Mouse (Mus musculus) neural tube, embryonic 12.5 days (tissue): ENCODE measurements around the gene Ttc19. TPM values are rescaled to one million over a fixed set of nuclear protein-coding genes. Genes with fewer than 3 reads are reported as not detected.
A peak's percentile ranks its signal among the peaks of the same experiment; 100 is the strongest.

Experiments used
- ATAC-seq: fragments of 200-750 bp; cut with Nextera tagmentation; 2 replicates; pipeline ENCODE4 v1.8.0; 2017; ENCODE audit warnings: low read depth, mild to moderate bottlenecking, moderate TSS enrichment, moderate library complexity; ENCODE audit not compliant: low FRiP score
- H3K27ac ChIP-seq: fragments of 300-500 bp; sonication (generic); 2 replicates; pipeline ENCODE4 v1.5.1; 2016
- H3K27me3 ChIP-seq: fragments of 300-500 bp; sonication (generic); replicated peaks from 2 replicates; pipeline ENCODE4 v1.6.1; 2016; ENCODE audit warnings: mild to moderate bottlenecking
- H3K36me3 ChIP-seq: fragments of 300-500 bp; sonication (generic); 2 replicates; pipeline ENCODE4 v1.6.1; 2016; ENCODE audit warnings: mild to moderate bottlenecking
- H3K4me1 ChIP-seq: fragments of 300-500 bp; sonication (generic); 2 replicates; pipeline ENCODE4 v1.6.1; 2016
- H3K4me2 ChIP-seq: fragments of 300-500 bp; sonication (generic); replicated peaks from 2 replicates; pipeline ENCODE4 v1.6.1; 2016; ENCODE audit warnings: mild to moderate bottlenecking
- H3K4me3 ChIP-seq: fragments of 300-500 bp; sonication (generic); 2 replicates; pipeline ENCODE4 v1.5.1; 2016
- H3K9ac ChIP-seq: fragments of 300-500 bp; sonication (generic); 2 replicates; pipeline ENCODE4 v1.6.1; 2016; ENCODE audit warnings: mild to moderate bottlenecking
- H3K9me3 ChIP-seq: fragments of 300-500 bp; sonication (generic); 2 replicates; pipeline ENCODE4 v1.6.1; 2016; ENCODE audit warnings: mild to moderate bottlenecking
- WGBS: fragments of 180-500 bp; shearing (Covaris S2); methylation state at CpG from one replicate; pipeline ENCODE4 v1.1.7; 2016; 5-methylcytosine and 5-hydroxymethylcytosine counted together
- polyA plus RNA-seq: library from polyadenylated mRNA; unstranded; fragments of >200 nt; fragmentation: Nextera tagmentation; extraction: Ambion mirVana; gene quantifications from 2 replicates; pipeline ENCODE4 v1.2.1, GENCODE M21; 2016

Gene Ttc19
- 36.4 and 37.0 TPM in 2 replicates for polyA plus RNA-seq

- Histone ChIP-seq H3K9me3 (no peaks in the 10 kb centered on the region), H3K4me1 (peaks cover 4% of the 10 kb centered on the region), H3K27me3 (no peaks in the 10 kb centered on the region), H3K4me2 (peak within 1 kb of the TSS; percentile 81), H3K4me3 (peak within 1 kb of the TSS; percentile 96), H3K9ac (peak within 1 kb of the TSS; percentile 87), H3K27ac (peak within 1 kb of the TSS; percentile 74), H3K36me3 (peaks cover 14% of the 10 kb centered on the region; the same call in 1 of the 2 replicates)
- peak; percentile 95 for ATAC-seq
- WGBS, result under 1% methylated on average over 68 of the region's 68 CpGs
Measured at GRCm38 (mm10) chr11:62280675-62281600, at the start of gene Ttc19, which contains the start of gene Zswim7. Ttc19 (plus strand) TSS chr11:62281473. Zswim7 (minus strand) TSS chr11:62281375.

- 83% methylated on average over 12 of the region's 12 CpGs for WGBS
- Histone ChIP-seq H3K36me3 (no peaks in the 10 kb centered on the region), H3K4me2 (no peak overlapping the region), H3K27me3 (no peaks in the 10 kb centered on the region), H3K4me1 (no peaks in the 10 kb centered on the region), H3K4me3 (no peak overlapping the region), H3K9ac (no peak overlapping the region), H3K9me3 (no peaks in the 10 kb centered on the region), H3K27ac (no peak overlapping the region)
- ATAC-seq, result no peak
Measured at GRCm38 (mm10) chr11:62240631-62241261, 40.5 kb upstream of the Ttc19 start.

GRCm38 (mm10) chr11:62243871-62244270 lies 37.4 kb upstream of the Ttc19 start:
- ATAC-seq, result no peak
- no peaks in the 10 kb centered on the region for H3K9me3 ChIP-seq
- H3K4me3 ChIP-seq, result no peak overlapping the region
- H3K36me3 ChIP-seq, result no peaks in the 10 kb centered on the region
- no peak overlapping the region for H3K9ac ChIP-seq
- peaks cover 4% of the 10 kb centered on the region for H3K4me1 ChIP-seq
- peaks cover 3% of the 10 kb centered on the region; the same call in 1 of the 2 replicates for H3K27me3 ChIP-seq
- H3K27ac ChIP-seq, result no peak overlapping the region
- 91% methylated on average over 8 of the region's 8 CpGs for WGBS
- no peak overlapping the region for H3K4me2 ChIP-seq

GRCm38 (mm10) chr11:62244471-62244870 lies 36.8 kb upstream of the Ttc19 start:
- H3K9me3 ChIP-seq, result no peaks in the 10 kb centered on the region
- H3K4me2 ChIP-seq, result no peak overlapping the region
- peaks cover 7% of the 10 kb centered on the region for H3K4me1 ChIP-seq
- 92% methylated on average over 4 of the region's 4 CpGs for WGBS
- no peaks in the 10 kb centered on the region for H3K36me3 ChIP-seq
- H3K9ac ChIP-seq, result no peak overlapping the region
- no peak overlapping the region for H3K4me3 ChIP-seq
- H3K27me3 ChIP-seq, result peaks cover 9% of the 10 kb centered on the region; the same call in 1 of the 2 replicates
- ATAC-seq, result no peak
- H3K27ac ChIP-seq, result no peak overlapping the region

GRCm38 (mm10) chr11:62247759-62248400 lies 33.4 kb upstream of the Ttc19 start:
- peaks cover 25% of the 10 kb centered on the region for H3K27me3 ChIP-seq
- H3K9me3 ChIP-seq, result no peaks in the 10 kb centered on the region
- H3K4me1 ChIP-seq, result peaks cover 15% of the 10 kb centered on the region
- peak overlapping the region; percentile 99 for H3K4me2 ChIP-seq
- WGBS, result 42% methylated on average over 18 of the region's 18 CpGs
- peak overlapping the region; percentile 57 for H3K4me3 ChIP-seq
- ATAC-seq, result no peak
- H3K27ac ChIP-seq, result no peak overlapping the region
- no peaks in the 10 kb centered on the region for H3K36me3 ChIP-seq
- H3K9ac ChIP-seq, result peak overlapping the region; percentile 47

GRCm38 (mm10) chr11:62248401-62249244 lies 32.6 kb upstream of the Ttc19 start, which contains the start of gene Adora2b:
Adora2b (plus strand) TSS chr11:62248984.
- Histone ChIP-seq H3K36me3 (no peaks in the 10 kb centered on the region), H3K4me2 (peak within 1 kb of the TSS; percentile 99), H3K9ac (peak within 1 kb of the TSS; percentile 47), H3K4me3 (peak within 1 kb of the TSS; percentile 57), H3K4me1 (peaks cover 15% of the 10 kb centered on the region), H3K9me3 (no peaks in the 10 kb centered on the region), H3K27me3 (peaks cover 25% of the 10 kb centered on the region), H3K27ac (no peak within 1 kb of the TSS)
- ATAC-seq, result peak; percentile 92
- under 1% methylated on average over 69 of the region's 69 CpGs for WGBS

GRCm38 (mm10) chr11:62249266-62250037 lies 31.8 kb upstream of the Ttc19 start:
- H3K27ac ChIP-seq, result no peak overlapping the region
- no peaks in the 10 kb centered on the region for H3K36me3 ChIP-seq
- H3K27me3 ChIP-seq, result peaks cover 25% of the 10 kb centered on the region
- WGBS, result 2% methylated on average over 35 of the region's 35 CpGs
- H3K4me2 ChIP-seq, result peak overlapping the region; percentile 99
- no peaks in the 10 kb centered on the region for H3K9me3 ChIP-seq
- H3K9ac ChIP-seq, result peak overlapping the region; percentile 47
- H3K4me1 ChIP-seq, result peaks cover 15% of the 10 kb centered on the region
- ATAC-seq, result peak; percentile 35; the same call in 1 of the 2 replicates
- peak overlapping the region; percentile 57 for H3K4me3 ChIP-seq

GRCm38 (mm10) chr11:62251047-62251446 lies 30.2 kb upstream of the Ttc19 start:
- ATAC-seq, result no peak
- Histone ChIP-seq H3K4me2 (peak overlapping the region; percentile 99), H3K27me3 (peaks cover 25% of the 10 kb centered on the region), H3K4me3 (no peak overlapping the region), H3K9me3 (no peaks in the 10 kb centered on the region), H3K27ac (no peak overlapping the region), H3K36me3 (no peaks in the 10 kb centered on the region), H3K9ac (no peak overlapping the region), H3K4me1 (peaks cover 15% of the 10 kb centered on the region)
- WGBS, result 73% methylated on average over 11 of the region's 11 CpGs

GRCm38 (mm10) chr11:62253380-62253779 lies 27.9 kb upstream of the Ttc19 start:
- Histone ChIP-seq H3K4me3 (no peak overlapping the region), H3K9ac (no peak overlapping the region), H3K27me3 (peaks cover 22% of the 10 kb centered on the region), H3K27ac (no peak overlapping the region), H3K4me2 (no peak overlapping the region), H3K9me3 (no peaks in the 10 kb centered on the region), H3K4me1 (peaks cover 11% of the 10 kb centered on the region), H3K36me3 (no peaks in the 10 kb centered on the region)
- 76% methylated on average over 5 of the region's 5 CpGs for whole genome bisulfite sequencing
- no peak for ATAC-seq

- H3K36me3 ChIP-seq, result no peaks in the 10 kb centered on the region
- no peak overlapping the region for H3K9ac ChIP-seq
- no peak overlapping the region for H3K4me3 ChIP-seq
- H3K4me1 ChIP-seq, result no peaks in the 10 kb centered on the region
- no peaks in the 10 kb centered on the region for H3K27me3 ChIP-seq
- H3K4me2 ChIP-seq, result no peak overlapping the region
- no peak overlapping the region for H3K27ac ChIP-seq
- H3K9me3 ChIP-seq, result no peaks in the 10 kb centered on the region
- WGBS, result 69% methylated on average over 5 of the region's 5 CpGs
- ATAC-seq, result no peak
Measured at GRCm38 (mm10) chr11:62259214-62259613, 22.1 kb upstream of the Ttc19 start.

- Histone ChIP-seq H3K4me3 (no peak overlapping the region), H3K36me3 (no peaks in the 10 kb centered on the region), H3K4me2 (no peak overlapping the region), H3K27me3 (no peaks in the 10 kb centered on the region), H3K4me1 (peaks cover 17% of the 10 kb centered on the region), H3K9me3 (no peaks in the 10 kb centered on the region), H3K9ac (no peak overlapping the region), H3K27ac (no peak overlapping the region)
- 64% methylated on average over 7 of the region's 7 CpGs for whole genome bisulfite sequencing
- ATAC-seq, result no peak
Measured at GRCm38 (mm10) chr11:62263599-62263998, 17.7 kb upstream of the Ttc19 start.
